Mouse (Mus musculus) brain, embryonic 18.5 days (tissue): ENCODE measurements around the gene Slc35f3.

Experiments used
- DNase-seq: peaks from one replicate; pipeline ENCODE4 v3.0.0-alpha.2; 2012; ENCODE audit warnings: low read depth, low spot score

The Slc35f3 gene

GRCm38 (mm10) chr8:126327786-126328185 lies 29.4 kb downstream of the Slc35f3 start:
- no peak for DNase-seq

DNA sequence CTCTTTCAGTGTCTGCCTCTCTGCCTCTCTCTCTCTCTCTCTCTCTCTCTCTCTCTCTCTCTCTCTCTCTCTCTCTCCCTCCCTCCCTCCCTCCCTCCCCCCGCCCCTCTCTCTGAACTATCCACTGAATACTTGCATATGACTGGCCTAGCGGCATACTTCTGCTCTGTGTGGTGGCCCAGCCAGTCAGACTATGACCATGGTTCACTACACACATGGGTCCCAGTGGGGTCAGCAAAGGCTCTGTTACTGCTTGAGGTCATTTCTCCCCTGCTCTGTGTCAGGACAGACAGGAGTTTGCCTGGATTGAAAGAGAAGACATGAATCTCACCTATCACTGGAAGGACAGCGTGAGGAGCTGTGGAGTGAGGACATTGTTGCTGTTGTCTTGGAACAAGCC lies 40.5 kb downstream of the Slc35f3 start:
- DNase-seq: no peak

- DNase-seq: no peak
Measured at GRCm38 (mm10) chr8:126339357-126339756, 41.0 kb downstream of the Slc35f3 start.

- no peak for DNase-seq
Measured at GRCm38 (mm10) chr8:126341200-126341599, 42.8 kb downstream of the Slc35f3 start.

DNA sequence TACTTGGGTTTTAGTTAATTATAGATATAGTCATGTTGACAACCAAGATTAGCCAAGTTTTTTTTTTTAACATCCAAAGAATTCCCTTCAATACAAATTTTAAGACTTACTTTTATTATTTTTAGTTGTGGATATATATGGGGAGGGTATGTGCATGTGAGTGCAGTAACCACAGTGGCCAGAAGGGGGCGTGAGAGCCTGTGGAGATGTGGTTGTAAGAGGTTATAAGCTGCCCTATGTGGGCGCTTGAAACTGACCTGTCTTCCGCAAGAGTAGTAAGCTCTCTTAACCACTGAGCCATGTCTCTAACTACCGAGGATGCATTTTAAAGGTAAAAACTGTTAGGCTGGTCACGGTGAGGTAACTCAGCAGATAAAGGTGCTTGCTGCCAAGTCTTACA lies 45.1 kb downstream of the Slc35f3 start:
- no peak for DNase-seq

- DNase-seq: no peak
Measured at GRCm38 (mm10) chr8:126345100-126345499, 46.7 kb downstream of the Slc35f3 start.

DNA sequence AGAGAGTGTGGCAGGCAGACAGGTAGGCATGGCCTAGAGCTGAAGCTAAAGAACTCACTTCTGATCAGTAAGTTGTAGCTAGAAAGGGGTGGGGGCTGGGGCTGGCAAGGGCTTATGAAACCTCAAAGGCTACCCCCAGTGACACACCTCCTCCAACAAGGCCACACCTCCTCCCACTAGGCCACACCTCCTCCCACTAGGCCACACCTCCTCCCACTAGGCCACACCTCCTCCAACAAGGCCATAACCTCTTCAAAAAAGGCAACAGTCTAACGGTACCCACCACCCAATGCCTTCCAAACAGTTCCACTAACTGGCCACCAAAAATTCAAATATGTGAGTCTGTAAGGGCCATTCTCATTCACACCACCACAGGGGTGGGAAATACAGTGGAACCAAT lies 54.9 kb downstream of the Slc35f3 start:
- no peak for DNase-seq

DNA sequence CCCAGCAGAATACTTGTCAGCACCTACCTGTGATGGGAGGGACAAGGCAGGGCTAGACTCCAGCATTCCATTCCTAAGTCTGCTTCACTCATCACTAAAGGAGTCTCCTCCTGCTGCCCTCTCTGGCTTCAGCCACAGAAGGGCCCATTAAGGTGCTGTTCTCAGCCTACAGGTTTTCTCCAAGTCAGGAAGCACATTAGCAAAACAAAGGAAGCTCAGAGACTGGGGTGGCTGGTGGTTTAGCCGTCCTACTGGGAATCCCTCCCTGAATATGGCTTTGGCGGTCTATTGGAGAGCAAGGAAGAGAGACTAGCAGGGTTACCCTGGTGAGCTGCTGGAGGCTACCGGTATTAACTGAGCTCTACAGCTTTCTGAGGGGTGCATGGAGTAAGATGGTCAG lies 59.6 kb downstream of the Slc35f3 start:
- no peak for DNase-seq

DNA sequence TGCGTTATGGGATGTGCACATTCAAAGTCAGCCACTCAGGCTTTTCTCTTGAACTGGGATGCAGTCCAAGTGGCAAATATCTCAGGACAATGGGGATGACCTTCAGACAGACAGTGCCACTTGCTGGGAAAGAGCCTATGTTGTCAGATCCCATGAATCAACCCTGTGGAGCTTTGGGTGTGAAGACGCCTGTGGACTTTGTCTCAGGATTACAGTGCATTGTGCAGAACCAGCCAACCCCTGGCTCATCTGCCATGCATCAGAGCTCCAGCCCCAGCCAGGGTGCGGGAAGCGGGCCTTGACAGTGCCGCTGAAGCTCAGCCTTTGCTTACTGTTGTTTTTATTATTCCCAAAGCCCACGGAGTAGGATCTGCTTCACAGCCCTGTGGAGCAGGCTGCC lies 60.9 kb downstream of the Slc35f3 start:
- DNase-seq: no peak

DNA sequence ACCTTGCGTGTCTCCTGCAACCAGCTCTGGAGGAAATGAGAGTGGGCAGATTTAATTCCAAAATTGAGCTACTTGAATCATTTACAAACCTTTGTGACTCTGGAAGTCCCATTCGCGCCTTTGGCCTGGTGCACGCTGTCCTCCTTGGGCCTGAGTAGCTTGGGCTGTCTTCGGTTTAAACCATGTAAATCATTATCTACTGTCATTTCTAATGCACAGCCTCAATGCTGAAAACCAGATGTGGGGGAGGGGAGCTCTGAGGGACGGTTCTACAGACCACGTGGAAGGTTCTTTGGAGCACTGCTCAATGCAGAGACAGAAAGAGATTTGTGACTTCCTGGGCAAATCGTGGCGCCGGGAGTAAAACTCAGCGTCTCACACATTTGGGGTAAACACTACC lies 61.7 kb downstream of the Slc35f3 start:
- DNase-seq: no peak

DNA sequence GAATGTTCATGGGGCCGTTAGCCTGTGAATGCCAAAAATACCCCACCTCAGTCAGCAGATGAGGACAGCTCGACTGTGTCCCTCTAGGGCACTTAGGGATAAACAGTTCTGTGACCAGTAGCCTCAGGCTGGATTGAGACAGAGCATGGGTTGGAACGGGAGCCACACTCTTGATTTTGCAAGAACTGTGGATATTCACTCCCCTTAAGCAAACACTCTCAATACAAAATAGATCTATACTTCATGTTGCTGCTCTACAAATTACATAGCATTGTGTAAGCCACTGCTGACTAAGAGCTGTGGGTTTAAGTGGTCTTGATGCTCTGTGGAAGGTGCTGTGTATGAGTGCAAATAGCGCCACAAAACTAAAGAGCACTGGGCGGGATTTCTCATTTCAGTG lies 62.3 kb downstream of the Slc35f3 start:
- DNase-seq: no peak

DNA sequence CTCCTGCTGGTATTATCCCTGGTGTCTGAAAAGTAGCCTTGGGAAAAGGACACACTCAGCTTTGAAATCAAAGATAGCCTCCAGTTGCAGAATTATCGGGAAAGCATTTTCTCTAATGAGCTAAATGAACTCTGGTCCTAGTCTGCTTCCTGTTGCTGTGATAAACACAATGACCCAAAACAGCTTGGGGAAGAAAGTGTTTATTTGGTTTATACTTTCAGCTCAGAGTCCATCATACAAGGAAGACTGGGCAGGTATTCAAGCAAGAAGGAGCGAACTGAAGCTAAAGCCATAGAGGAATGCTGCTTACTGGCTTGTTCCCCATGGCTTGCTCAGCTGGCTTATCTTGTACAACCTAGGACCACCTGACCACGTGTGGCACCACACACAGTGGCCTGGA lies 67.9 kb downstream of the Slc35f3 start:
- no peak for DNase-seq

DNA sequence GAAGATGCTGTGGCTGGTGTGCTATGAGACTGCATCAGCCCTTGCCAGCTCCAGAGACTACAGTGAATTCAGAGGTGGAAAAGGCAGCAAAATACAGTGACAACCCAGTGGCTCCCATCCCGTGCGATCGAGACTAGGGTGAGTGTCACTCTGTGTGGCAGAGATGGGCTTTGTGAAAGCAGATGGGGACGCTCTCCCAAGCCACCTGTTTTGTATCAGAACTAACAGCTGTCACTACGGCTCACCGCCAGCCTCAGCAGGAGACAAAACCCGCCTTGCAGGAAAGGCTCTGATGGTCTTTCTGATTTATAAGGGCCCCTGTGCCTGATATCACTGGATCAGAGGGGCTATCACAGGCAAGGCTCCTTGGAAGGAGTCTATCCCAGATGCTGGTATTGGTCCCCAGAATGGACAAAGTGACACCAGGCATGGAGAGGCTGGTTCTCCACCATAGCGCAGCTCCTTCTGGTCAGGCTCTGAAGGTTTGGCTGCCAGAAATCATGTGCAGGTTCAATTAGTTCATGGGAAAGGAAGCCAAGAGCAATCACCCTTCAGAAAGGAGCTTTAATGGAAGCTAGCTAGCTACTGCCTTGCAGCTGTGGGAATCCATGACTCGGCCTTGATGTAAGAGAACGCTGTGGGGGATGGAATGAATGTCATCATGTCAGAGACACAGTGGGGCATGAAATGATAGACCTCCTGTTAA lies 70.1 kb downstream of the Slc35f3 start:
- DNase-seq: no peak

GRCm38 (mm10) chr8:126371871-126372270 lies 73.5 kb downstream of the Slc35f3 start:
- no peak for DNase-seq

- no peak for DNase-seq
Measured at GRCm38 (mm10) chr8:126379580-126379979, 81.2 kb downstream of the Slc35f3 start.

GRCm38 (mm10) chr8:126380141-126380540 lies 81.8 kb downstream of the Slc35f3 start:
- no peak for DNase-seq

DNA sequence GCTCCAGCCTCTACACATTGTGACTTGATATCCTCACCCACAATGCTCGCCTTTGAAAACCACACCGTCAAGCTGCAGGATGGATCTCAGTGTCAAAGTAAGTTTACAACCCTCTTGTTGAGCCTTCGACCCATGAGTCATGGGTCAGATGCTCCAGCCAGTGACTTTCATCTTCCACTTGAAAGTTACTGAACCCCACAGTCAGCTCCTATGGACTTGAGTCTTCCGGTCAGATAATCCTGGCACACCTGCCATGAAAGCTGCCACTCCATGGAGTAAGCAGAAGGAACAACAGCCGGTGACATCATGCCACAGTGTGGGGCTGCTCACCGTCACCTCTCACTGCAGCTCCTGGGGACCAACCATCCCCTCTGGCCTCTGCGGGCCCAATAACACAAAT lies 82.9 kb downstream of the Slc35f3 start:
- no peak for DNase-seq

DNA sequence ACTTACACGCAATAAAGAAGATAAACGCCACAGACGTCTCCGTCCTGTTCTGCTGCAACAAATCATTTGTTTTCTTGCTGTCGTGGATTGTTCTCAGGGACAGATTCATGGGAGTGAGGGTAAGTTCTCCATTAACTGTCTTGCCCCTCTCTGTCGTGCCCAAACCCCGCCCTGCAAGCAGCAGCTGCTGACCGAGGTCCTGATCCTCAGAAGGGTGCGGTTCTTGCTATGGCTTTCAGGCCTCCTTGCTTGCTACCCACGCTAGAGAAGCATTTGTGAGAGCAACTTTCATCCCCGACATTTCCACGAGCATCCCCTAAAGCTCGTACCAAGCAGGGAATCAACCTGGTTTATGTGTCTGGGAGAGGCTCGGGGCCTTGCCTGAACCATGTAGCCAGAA lies 83.9 kb downstream of the Slc35f3 start:
- no peak for DNase-seq

DNA sequence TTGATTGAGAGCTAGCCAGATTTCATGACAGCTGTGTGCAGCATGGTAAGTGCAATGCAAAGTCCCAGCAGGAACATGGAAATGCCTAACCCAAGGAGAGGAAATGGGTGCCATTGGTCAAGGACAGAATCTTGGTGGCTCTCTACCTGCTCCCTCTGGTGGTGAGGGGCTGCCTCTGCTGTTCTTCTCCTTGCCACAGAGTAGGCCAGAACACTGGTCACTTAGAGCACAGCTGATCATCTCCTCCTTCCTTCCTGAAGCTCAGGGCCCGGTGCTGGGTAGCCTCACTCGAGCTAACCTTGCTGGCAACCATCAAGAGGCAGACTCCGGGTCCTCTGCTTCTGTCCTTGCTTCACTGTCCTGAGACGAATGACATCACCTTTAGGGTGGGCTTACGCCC lies 84.4 kb downstream of the Slc35f3 start:
- DNase-seq: no peak

GRCm38 (mm10) chr8:126387566-126387965 lies 89.2 kb downstream of the Slc35f3 start:
- DNase-seq: no peak

DNA sequence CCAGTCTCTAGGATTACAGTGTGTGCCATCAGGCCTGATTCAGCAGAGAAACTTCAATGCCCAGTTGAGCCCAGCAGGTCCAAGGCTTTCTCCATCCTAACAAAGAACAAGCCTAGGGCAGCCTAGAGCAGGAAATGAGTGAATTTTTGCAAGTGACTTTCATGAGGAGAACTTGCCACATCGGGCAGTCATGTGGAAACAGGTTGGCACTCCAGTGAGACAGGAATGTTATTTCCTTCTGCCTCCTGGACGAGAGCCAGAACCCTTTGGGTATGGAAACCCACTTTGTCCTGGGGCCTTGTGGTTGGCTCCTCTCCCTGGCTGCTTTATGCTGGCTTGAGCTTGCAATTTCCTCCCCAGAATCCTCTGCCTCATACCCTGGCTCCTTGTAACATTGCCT lies 93.2 kb downstream of the Slc35f3 start:
- DNase-seq: no peak

DNA sequence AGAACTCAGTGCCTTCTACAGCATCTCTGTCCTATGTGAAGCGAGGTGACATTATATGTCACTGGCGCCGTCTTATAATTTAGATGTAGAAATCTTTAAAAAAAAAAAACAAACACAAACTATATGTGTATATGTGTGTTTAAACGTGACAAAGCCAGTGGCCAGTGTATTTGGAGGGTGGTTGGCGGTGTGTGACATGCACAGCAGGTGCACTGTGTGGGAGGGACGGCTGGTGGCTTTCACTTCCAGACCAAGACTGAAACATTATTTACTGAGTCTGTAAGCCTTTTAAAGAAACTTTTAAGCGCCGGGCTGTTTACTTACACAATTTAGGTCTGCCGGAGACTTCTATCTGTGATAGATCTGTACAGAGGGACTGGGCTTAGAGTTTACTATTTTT lies 97.0 kb downstream of the Slc35f3 start:
- no peak for DNase-seq

GRCm38 (mm10) chr8:126395917-126396316 lies 97.6 kb downstream of the Slc35f3 start:
- no peak for DNase-seq

- no peak for DNase-seq
Measured at GRCm38 (mm10) chr8:126398349-126398748, 100.0 kb downstream of the Slc35f3 start.
